16 mouse cellular contexts compared by ENCODE assay signal in the genomic region with DNA sequence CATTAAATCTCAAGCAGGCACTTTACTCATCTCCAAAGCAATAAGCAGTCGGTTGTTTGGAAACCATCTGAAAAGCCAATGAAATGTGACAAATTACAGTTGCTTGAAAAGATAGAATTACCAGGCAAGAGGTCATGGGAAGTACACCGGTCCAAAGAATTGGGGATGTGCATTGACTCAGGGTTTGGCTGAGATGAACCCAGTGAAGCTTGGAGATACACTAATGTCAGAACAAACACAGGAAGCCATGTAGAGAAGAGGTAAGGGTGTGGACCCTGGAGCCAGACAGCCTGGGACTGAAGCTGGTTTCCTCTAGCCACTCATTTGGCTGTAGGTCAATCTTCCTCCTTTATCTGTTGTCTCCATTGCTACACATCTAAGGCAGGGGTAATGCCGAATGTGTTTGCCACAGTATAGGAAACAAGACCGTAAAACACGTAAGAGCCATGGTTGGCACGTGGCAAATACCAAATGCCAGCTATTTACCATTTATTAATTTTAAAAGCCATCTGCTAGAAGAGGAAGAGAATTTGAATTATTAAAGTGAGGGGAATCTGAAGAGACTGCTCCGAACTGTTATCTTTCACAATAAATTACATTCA.
DNase-seq lines count a peak whose midpoint lies in the region; ATAC-seq lines count a peak whose summit lies in the region.
"Had no signal": no experiment of that assay in that cellular context is flagged by ENCODE, and none has a peak within 500 bp of the region (broad histone marks: within the 10 kb centered on the region; RNA-seq: fewer than 3 reads in every experiment).

No protein-coding gene starts in this region.

- no peaks in the 10 kb centered on the region for H3K9me3 ChIP-seq in forebrain, embryonic 14.5 days (replicated peaks; ENCODE audit: control insufficient read depth, low read length)
- no peaks in the 10 kb centered on the region for H3K9me3 ChIP-seq in forebrain, embryonic 12.5 days
- H3K9me3 ChIP-seq: embryonic facial prominence, embryonic 10.5 days; limb, embryonic 13.5 days; midbrain, embryonic 15.5 days had no signal

- WGBS in forebrain, embryonic 14.5 days = 85% methylated on average over 7 of the region's 7 CpGs
- WGBS in forebrain, embryonic 12.5 days = 90% methylated on average over 7 of the region's 7 CpGs

- H3K9ac ChIP-seq in forebrain, embryonic 14.5 days (ENCODE audit: low read length) = no peak overlapping the region
- no peak overlapping the region for H3K9ac ChIP-seq in forebrain, embryonic 12.5 days
- H3K9ac ChIP-seq: limb, embryonic 13.5 days; midbrain, embryonic 15.5 days had no signal

- H3K4me2 ChIP-seq in forebrain, embryonic 14.5 days (ENCODE audit: low read length) = no peak overlapping the region
- no peak overlapping the region for H3K4me2 ChIP-seq in forebrain, embryonic 12.5 days
- H3K4me2 ChIP-seq: limb, embryonic 13.5 days; midbrain, embryonic 15.5 days had no signal

- peak; percentile 16 for DNase-seq in forebrain, embryonic 14.5 days (ENCODE audit: low spot score)
- DNase-seq in kidney, adult 11 months = peak; percentile 32
- no peak for DNase-seq in kidney, adult 18-20 months
- peak; percentile 18 for DNase-seq in heart, postnatal 25 days (ENCODE audit: low spot score)
- peak; percentile 6 to 58 for DNase-seq in kidney, postnatal 25 days
- no peak for DNase-seq in neural tube, embryonic 10.5 days (ENCODE audit: extremely low spot score, low spot score)
- no peak for DNase-seq in retina, embryonic 14.5 days (ENCODE audit: low spot score)
- DNase-seq: cerebellum, adult 11 months; cerebellum, postnatal 25 days; thymus, adult 18-20 months had no signal

- 0 out of 2 replicates have a peak, but pooled peaks cover 2% of the 10 kb centered on the region for H3K4me1 ChIP-seq in forebrain, embryonic 14.5 days (ENCODE audit: control insufficient read depth, insufficient read depth, low read length)
- no peaks in the 10 kb centered on the region for H3K4me1 ChIP-seq in forebrain, embryonic 12.5 days
- H3K4me1 ChIP-seq: embryonic facial prominence, embryonic 10.5 days; limb, embryonic 13.5 days; midbrain, embryonic 15.5 days had no signal

- no peak overlapping the region for H3K4me3 ChIP-seq in forebrain, embryonic 14.5 days (ENCODE audit: low read depth, low read length)
- H3K4me3 ChIP-seq in forebrain, embryonic 12.5 days (replicated peaks) = no peak overlapping the region
- H3K4me3 ChIP-seq: embryonic facial prominence, embryonic 10.5 days; erythroblast, embryonic 14.5 days; limb, embryonic 13.5 days; midbrain, embryonic 15.5 days had no signal

- 0 out of 2 replicates have a peak, but pooled peaks have one; percentile 13 for ATAC-seq in forebrain, embryonic 14.5 days
- ATAC-seq in forebrain, embryonic 12.5 days (ENCODE audit: low FRiP score) = no peak
- ATAC-seq: activated CD4-positive, CD25-positive, alpha-beta regulatory T cell, adult 4 months; midbrain, embryonic 15.5 days had no signal

- H3K27me3 ChIP-seq in forebrain, embryonic 14.5 days (replicated peaks; ENCODE audit: control insufficient read depth, insufficient read depth, low read length) = no peaks in the 10 kb centered on the region
- H3K27me3 ChIP-seq in forebrain, embryonic 12.5 days = no peaks in the 10 kb centered on the region
- H3K27me3 ChIP-seq: limb, embryonic 13.5 days; midbrain, embryonic 15.5 days had no signal

- H3K36me3 ChIP-seq in forebrain, embryonic 14.5 days (ENCODE audit: control insufficient read depth, insufficient read depth, low read length) = no peaks in the 10 kb centered on the region
- no peaks in the 10 kb centered on the region for H3K36me3 ChIP-seq in forebrain, embryonic 12.5 days (replicated peaks)
- H3K36me3 ChIP-seq: embryonic facial prominence, embryonic 10.5 days; limb, embryonic 13.5 days; midbrain, embryonic 15.5 days had no signal

- intact Hi-C loops in heart, postnatal 25 days (cut with DNase I) = loop anchor here (2.0 kb wide), 1 partner anchor 27 kb away; no protein-coding TSS in a partner anchor

- H3K27ac ChIP-seq in forebrain, embryonic 14.5 days (ENCODE audit: low read depth, low read length) = no peak overlapping the region
- no peak overlapping the region for H3K27ac ChIP-seq in forebrain, embryonic 12.5 days
- H3K27ac ChIP-seq: embryonic facial prominence, embryonic 10.5 days; limb, embryonic 13.5 days; midbrain, embryonic 15.5 days had no signal

Comparison
In these comparisons a context has a peak if more than half of its experiments do, and no peak if none do; other contexts are left out.
1. DNase-seq: peak in forebrain, embryonic 14.5 days (single experiment), kidney, adult 11 months (single experiment), heart, postnatal 25 days (single experiment) and kidney, postnatal 25 days (2 of 2); none in kidney, adult 18-20 months (single experiment), neural tube, embryonic 10.5 days (single experiment) and retina, embryonic 14.5 days (single experiment).